Mouse (Mus musculus): ENCODE measurements around the gene Eif2ak4.

Gene Eif2ak4

GRCm38 (mm10) chr2:118464450-118464849 is 76.0 kb downstream of the Eif2ak4 start:
- DNase-seq (ENCODE audit: low spot score) = no peak

GRCm38 (mm10) chr2:118465894-118466293 is 77.5 kb downstream of the Eif2ak4 start:
- no peak for DNase-seq (ENCODE audit: low spot score)

GRCm38 (mm10) chr2:118466601-118467000 is 78.2 kb downstream of the Eif2ak4 start:
- DNase-seq (ENCODE audit: low spot score) = no peak

- DNase-seq (ENCODE audit: low spot score) = no peak
Observed at GRCm38 (mm10) chr2:118468354-118468753, 79.9 kb downstream of the Eif2ak4 start.

- no peak for DNase-seq (ENCODE audit: low spot score)
Observed at GRCm38 (mm10) chr2:118478833-118479549, 90.6 kb downstream of the Eif2ak4 start.

GRCm38 (mm10) chr2:118479550-118479909 is 91.1 kb downstream of the Eif2ak4 start, which contains the start of gene Srp14:
TSS of gene Srp14 (minus strand) at chr2:118479711.
- DNase-seq (ENCODE audit: low spot score) = peak; percentile 97

GRCm38 (mm10) chr2:118480886-118481285 is 92.5 kb downstream of the Eif2ak4 start:
- DNase-seq (ENCODE audit: low spot score) = no peak

GRCm38 (mm10) chr2:118483032-118483431 is 94.6 kb downstream of the Eif2ak4 start:
- DNase-seq (ENCODE audit: low spot score) = no peak

- no peak for DNase-seq (ENCODE audit: low spot score)
Observed at GRCm38 (mm10) chr2:118484386-118484898, 96.0 kb downstream of the Eif2ak4 start.

GRCm38 (mm10) chr2:118485415-118485814 is 97.0 kb downstream of the Eif2ak4 start:
- no peak for DNase-seq (ENCODE audit: low spot score)

GRCm38 (mm10) chr2:118486933-118487332 is 98.5 kb downstream of the Eif2ak4 start:
- peak; percentile 82 for DNase-seq (ENCODE audit: low spot score)

GRCm38 (mm10) chr2:118487806-118488205 is 99.4 kb downstream of the Eif2ak4 start:
- no peak for DNase-seq (ENCODE audit: low spot score)

- no peak for DNase-seq (ENCODE audit: low spot score)
Observed at GRCm38 (mm10) chr2:118490241-118491091, 102.0 kb downstream of the Eif2ak4 start.

- no peak for DNase-seq (ENCODE audit: low spot score)
Observed at GRCm38 (mm10) chr2:118491281-118491731, 102.9 kb downstream of the Eif2ak4 start.

GRCm38 (mm10) chr2:118491741-118492395 is 103.5 kb downstream of the Eif2ak4 start:
- no peak for DNase-seq (ENCODE audit: low spot score)

GRCm38 (mm10) chr2:118495024-118495423 is 106.6 kb downstream of the Eif2ak4 start:
- DNase-seq (ENCODE audit: low spot score) = no peak

GRCm38 (mm10) chr2:118497890-118498289 is 109.5 kb downstream of the Eif2ak4 start:
- no peak for DNase-seq (ENCODE audit: low spot score)

- no peak for DNase-seq (ENCODE audit: low spot score)
Observed at GRCm38 (mm10) chr2:118498476-118498875, 110.1 kb downstream of the Eif2ak4 start.

- DNase-seq (ENCODE audit: low spot score) = peak; percentile 23
Observed at GRCm38 (mm10) chr2:118499135-118499961, 110.9 kb downstream of the Eif2ak4 start.

- no peak for DNase-seq (ENCODE audit: low spot score)
Observed at GRCm38 (mm10) chr2:118500191-118500590, 111.8 kb downstream of the Eif2ak4 start.

GRCm38 (mm10) chr2:118507126-118507525 is 118.7 kb downstream of the Eif2ak4 start:
- DNase-seq (ENCODE audit: low spot score) = no peak
